Mouse (Mus musculus) ES-E14 (cell line): ENCODE data around the gene Ndufv1.

Experiments used
- HCFC1 ChIP-seq: IDR thresholded peaks from 2 replicates; pipeline ENCODE4 v1.6.1; 2012; ENCODE audit warnings: low read length, inconsistent platforms, borderline replicate concordance; ENCODE audit not compliant: insufficient read depth
- MAFK ChIP-seq: IDR thresholded peaks from 2 replicates; pipeline ENCODE4 v1.6.1; 2014; ENCODE audit warnings: mild to moderate bottlenecking, low read depth, low read length, inconsistent platforms; ENCODE audit not compliant: insufficient read depth

DNA sequence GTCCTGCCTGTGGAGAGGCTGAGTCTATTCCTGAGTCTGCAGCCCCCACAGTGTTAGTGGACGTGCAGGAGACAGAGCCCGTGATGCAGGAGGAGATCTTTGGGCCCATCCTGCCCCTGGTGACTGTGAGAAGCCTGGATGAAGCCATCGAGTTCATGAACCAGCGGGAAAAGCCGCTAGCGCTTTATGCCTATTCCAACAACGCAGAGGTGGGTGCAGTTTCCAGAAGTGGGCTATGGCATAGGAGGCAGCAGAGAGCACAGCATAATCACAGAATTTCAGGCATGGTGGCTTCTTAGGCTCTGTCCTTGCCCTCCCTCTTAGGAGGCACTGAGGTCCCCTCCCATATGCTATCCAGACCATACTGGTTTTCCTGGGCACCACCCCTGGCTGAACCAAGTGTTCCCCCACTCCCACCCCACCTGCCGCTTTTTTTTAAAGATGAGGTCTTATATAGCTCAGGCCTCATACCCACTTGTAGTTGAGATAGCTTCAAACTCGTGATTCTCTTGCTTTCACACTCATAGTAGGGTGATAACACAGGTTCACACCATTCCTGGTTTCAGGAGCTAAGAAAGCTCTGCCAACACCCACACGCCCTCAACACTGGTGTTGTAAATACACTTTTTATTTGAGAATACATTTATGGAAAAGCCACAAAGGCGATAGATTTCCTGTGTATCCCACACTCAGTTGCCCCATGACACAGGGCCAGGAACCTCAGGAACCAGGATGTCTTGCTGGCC lies 46.1 kb downstream of the Ndufv1 start:
- TF ChIP-seq MAFK (no peak), HCFC1 (no peak)
